Comparison of ENCODE assay signal across 7 mouse cellular contexts in genomic region chr4:133130890-133131741, GRCm38 (mm10). TPM values are rescaled to one million over a fixed set of nuclear protein-coding genes. Genes with fewer than 3 reads are reported as not detected.
A peak's percentile ranks its signal among the peaks of the same experiment; 100 is the strongest.
DNase-seq lines count a peak whose midpoint lies in the region; TF ChIP-seq lines count a peak whose summit lies in the region.

No protein-coding gene starts in this region.

- DNase-seq in MN1 (ENCODE audit: low spot score): peak; percentile 28
- peak; percentile 26 for DNase-seq in forebrain, embryonic 10.5 days (ENCODE audit: extremely low spot score, low spot score)
- peak; percentile 43 for DNase-seq in kidney, postnatal 10 days
- peak; percentile 43 to 45 for DNase-seq in thymus, postnatal 10 days (ENCODE audit: low spot score in 2 of 2)
- DNase-seq in layer of hippocampus, adult 11-12 months (ENCODE audit: low spot score): no peak

- H3ac ChIP-seq in C2C12 (ENCODE audit: control insufficient read depth, insufficient read length, low read depth): peak overlapping the region; percentile 85

- H3K27me3 ChIP-seq in C2C12 (ENCODE audit: control insufficient read depth, insufficient read depth, insufficient read length): no peaks in the 10 kb centered on the region
- H3K27me3 ChIP-seq in forebrain, embryonic 10.5 days (ENCODE audit: poor library complexity, severe bottlenecking): no peaks in the 10 kb centered on the region
- no peaks in the 10 kb centered on the region for H3K27me3 ChIP-seq in megakaryocyte, embryonic 14.5 days (replicated peaks)

- peaks cover 66% of the 10 kb centered on the region for H3K79me2 ChIP-seq in C2C12 (ENCODE audit: control insufficient read depth, insufficient read depth)

- H3K4me3 ChIP-seq in C2C12 (ENCODE audit: insufficient read depth, poor library complexity, severe bottlenecking): peak overlapping the region; percentile 85
- H3K4me3 ChIP-seq in forebrain, embryonic 10.5 days: peak overlapping the region; percentile 69
- peak overlapping the region; percentile 99 for H3K4me3 ChIP-seq in megakaryocyte, embryonic 14.5 days (replicated peaks)

- H3K9me3 ChIP-seq in forebrain, embryonic 10.5 days: peaks cover 3% of the 10 kb centered on the region; the same call in 1 of the 2 replicates
- no peaks in the 10 kb centered on the region for H3K9me3 ChIP-seq in megakaryocyte, embryonic 14.5 days

- peak overlapping the region; percentile 90 for H3K27ac ChIP-seq in forebrain, embryonic 10.5 days

- TF ChIP-seq CTCF in C2C12 (IDR thresholded peaks at IDR 0.05; ENCODE audit: control insufficient read depth, insufficient read depth, insufficient read length): no peak

- peaks cover 11% of the 10 kb centered on the region for H3K36me3 ChIP-seq in C2C12 (ENCODE audit: control insufficient read depth, insufficient read depth)
- H3K36me3 ChIP-seq in forebrain, embryonic 10.5 days (replicated peaks): peaks cover 17% of the 10 kb centered on the region
- peaks cover 20% of the 10 kb centered on the region for H3K36me3 ChIP-seq in megakaryocyte, embryonic 14.5 days (replicated peaks; ENCODE audit: low read length)

- 6% methylated on average over 17 of the region's 17 CpGs for WGBS in forebrain, embryonic 10.5 days

- H3K4me1 ChIP-seq in forebrain, embryonic 10.5 days: peaks cover 30% of the 10 kb centered on the region
- H3K4me1 ChIP-seq in megakaryocyte, embryonic 14.5 days: peaks cover 32% of the 10 kb centered on the region

- peaks cover 49% of the 10 kb centered on the region for H3K79me3 ChIP-seq in C2C12 (ENCODE audit: low read depth)

TF ChIP-seq in C2C12, 6 proteins besides CTCF, POLR2A, EP300 and RAD21:
- TF ChIP-seq FOSL1 (IDR thresholded peaks at IDR 0.05; ENCODE audit: insufficient read depth, low read length, poor library complexity, severe bottlenecking): no peak
- peak; percentile 24 for TF ChIP-seq MAX (IDR thresholded peaks at IDR 0.05)
- TF ChIP-seq USF1 (IDR thresholded peaks at IDR 0.05; ENCODE audit: low read depth): no peak
- TF ChIP-seq MYOD1 (IDR thresholded peaks at IDR 0.05; ENCODE audit: control insufficient read depth, insufficient read length, low read depth): no peak
- no peak for TF ChIP-seq MYOG (IDR thresholded peaks at IDR 0.05; ENCODE audit: control insufficient read depth, extremely low read depth, insufficient read length)
- no peak for TF ChIP-seq CEBPB (IDR thresholded peaks at IDR 0.05; ENCODE audit: low read depth)

RNA-seq across cellular contexts. Expression of gene Wasf2, which starts 0.8 kb away (rescaled TPM):
- polyA plus RNA-seq in C2C12 (2012; fragmentation: generic; extraction: Trizol): 52.1 TPM
- polyA plus RNA-seq in forebrain, embryonic 10.5 days (2016; fragmentation: Nextera tagmentation; extraction: Ambion mirVana): 47.4 and 49.1 TPM in 2 replicates
- 43.7 and 76.2 TPM in 2 replicates for polyA plus RNA-seq in megakaryocyte, embryonic 14.5 days (2012; ENCODE audit: insufficient read depth, low replicate concordance)
